Mouse (Mus musculus): ENCODE measurements around the gene Mt3. TPM values are rescaled to one million over a fixed set of nuclear protein-coding genes. Genes with fewer than 3 reads are reported as not detected.

Gene Mt3
- polyA plus RNA-seq, 1 experiment: 1.9 TPM

DNA sequence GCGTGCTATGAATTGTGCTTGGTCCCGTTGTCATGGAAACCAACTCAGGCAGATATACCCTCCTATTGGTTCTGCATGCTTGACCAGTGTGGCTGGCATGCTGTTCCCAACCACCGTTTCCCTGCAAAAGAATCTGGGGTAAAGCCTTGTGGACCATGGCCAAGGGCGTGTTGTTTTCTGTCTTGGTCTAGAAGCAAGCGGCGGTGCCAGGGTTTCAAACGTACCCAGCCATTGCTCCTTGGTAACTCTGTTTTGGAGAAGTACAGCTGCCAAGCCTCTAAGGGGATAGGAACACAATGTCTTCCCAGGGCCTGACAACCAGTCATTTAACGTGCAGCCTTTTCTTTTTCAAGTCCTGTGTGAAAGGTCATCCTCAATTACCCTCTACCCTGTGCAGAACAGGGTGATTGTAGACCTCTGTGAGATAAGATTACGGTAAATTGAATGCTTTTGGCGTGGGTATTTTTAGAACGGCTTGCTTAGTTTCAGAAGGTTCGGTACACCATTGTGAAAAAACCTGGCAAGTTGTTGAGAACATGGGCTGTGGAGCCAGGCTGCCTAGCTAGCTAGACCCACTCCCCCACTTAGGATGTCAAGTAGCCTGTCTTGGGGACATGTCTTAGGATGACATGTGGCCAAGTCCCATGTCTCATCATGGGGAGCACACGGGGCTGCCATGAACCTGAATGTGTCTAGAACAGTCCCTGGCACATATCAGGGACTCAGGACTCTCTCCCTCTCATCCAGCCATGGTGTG lies 37.0 kb downstream of the Mt3 start:
- Histone ChIP-seq H3K4me3 (ENCODE audit: control insufficient read depth, insufficient read depth, low read length) (no peak overlapping the region), H3K27ac (ENCODE audit: control insufficient read depth, insufficient read depth, low read length) (no peak overlapping the region), H3K27me3 (ENCODE audit: control insufficient read depth, insufficient read depth, low read length) (peaks cover 3% of the 10 kb centered on the region; the same call in 1 of the 2 replicates), H3K36me3 (ENCODE audit: control insufficient read depth, insufficient read depth, low read length) (no peaks in the 10 kb centered on the region), H3K4me1 (replicated peaks; ENCODE audit: control insufficient read depth, insufficient read depth, low read length) (peaks cover 10% of the 10 kb centered on the region)
- no peak for DNase-seq
- no peak for TF ChIP-seq POLR2A (IDR thresholded peaks at IDR 0.05; ENCODE audit: control insufficient read depth, extremely low read depth, insufficient read depth, low read length, poor library complexity)
- TF ChIP-seq CTCF (IDR thresholded peaks at IDR 0.05; ENCODE audit: borderline replicate concordance, control insufficient read depth, extremely low read depth, insufficient read depth, low read length, poor library complexity): no peak
- WGBS: 87% methylated on average over 13 of the region's 13 CpGs

- peaks cover 10% of the 10 kb centered on the region for H3K4me1 ChIP-seq (replicated peaks; ENCODE audit: control insufficient read depth, insufficient read depth, low read length)
- peak overlapping the region; percentile 24 for H3K4me3 ChIP-seq (ENCODE audit: control insufficient read depth, insufficient read depth, low read length)
- peaks cover 3% of the 10 kb centered on the region; the same call in 1 of the 2 replicates for H3K27me3 ChIP-seq (ENCODE audit: control insufficient read depth, insufficient read depth, low read length)
- TF ChIP-seq POLR2A (IDR thresholded peaks at IDR 0.05; ENCODE audit: control insufficient read depth, extremely low read depth, insufficient read depth, low read length, poor library complexity): no peak
- no peak for TF ChIP-seq CTCF (IDR thresholded peaks at IDR 0.05; ENCODE audit: borderline replicate concordance, control insufficient read depth, extremely low read depth, insufficient read depth, low read length, poor library complexity)
- H3K36me3 ChIP-seq (ENCODE audit: control insufficient read depth, insufficient read depth, low read length): no peaks in the 10 kb centered on the region
- DNase-seq: peak; percentile 74
- WGBS: 6% methylated on average over 21 of the region's 21 CpGs
- no peak overlapping the region for H3K27ac ChIP-seq (ENCODE audit: control insufficient read depth, insufficient read depth, low read length)
Measured at GRCm38 (mm10) chr8:94191101-94191691, 38.8 kb downstream of the Mt3 start.

- no peak overlapping the region for H3K4me3 ChIP-seq (ENCODE audit: control insufficient read depth, insufficient read depth, low read length)
- no peaks in the 10 kb centered on the region for H3K36me3 ChIP-seq (ENCODE audit: control insufficient read depth, insufficient read depth, low read length)
- no peaks in the 10 kb centered on the region; the same call in 1 of the 2 replicates for H3K27me3 ChIP-seq (ENCODE audit: control insufficient read depth, insufficient read depth, low read length)
- TF ChIP-seq POLR2A (IDR thresholded peaks at IDR 0.05; ENCODE audit: control insufficient read depth, extremely low read depth, insufficient read depth, low read length, poor library complexity) (no peak), CTCF (IDR thresholded peaks at IDR 0.05; ENCODE audit: borderline replicate concordance, control insufficient read depth, extremely low read depth, insufficient read depth, low read length, poor library complexity) (no peak)
- no peak for DNase-seq
- WGBS: 89% methylated on average over 1 of the region's 1 CpGs
- peaks cover 5% of the 10 kb centered on the region for H3K4me1 ChIP-seq (replicated peaks; ENCODE audit: control insufficient read depth, insufficient read depth, low read length)
- no peak overlapping the region for H3K27ac ChIP-seq (ENCODE audit: control insufficient read depth, insufficient read depth, low read length)
Measured at GRCm38 (mm10) chr8:94192926-94193325, 40.5 kb downstream of the Mt3 start.

DNA sequence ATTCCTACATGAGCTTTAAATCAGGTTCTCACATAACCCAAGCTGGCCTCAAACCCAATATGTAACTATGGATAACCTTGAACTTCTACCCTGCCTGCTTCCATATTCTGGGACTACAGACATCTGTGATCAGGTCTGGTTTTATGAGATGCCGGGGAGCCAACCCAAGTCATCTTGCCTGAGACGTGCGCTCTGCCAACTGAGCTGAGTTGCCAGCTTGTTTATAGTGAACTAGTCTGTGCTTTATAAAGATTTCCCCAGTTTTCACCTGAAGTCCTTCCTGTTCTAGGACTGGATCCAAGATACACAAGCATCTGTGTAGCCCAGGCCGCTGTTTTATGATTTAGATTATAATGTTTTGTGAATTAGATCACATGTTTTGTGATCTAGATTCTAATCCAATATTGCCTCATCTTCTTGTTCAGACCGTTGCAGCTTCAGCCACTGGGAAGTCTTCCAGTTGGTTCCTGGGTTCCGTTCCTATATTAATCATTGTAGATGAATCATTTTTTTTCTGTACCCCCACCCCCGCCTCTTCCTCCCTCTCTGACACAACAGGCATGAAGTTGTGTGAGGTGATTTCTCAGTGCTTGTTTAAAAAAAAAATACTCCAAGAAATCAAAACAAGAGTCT lies 42.3 kb downstream of the Mt3 start:
- no peaks in the 10 kb centered on the region for H3K36me3 ChIP-seq (ENCODE audit: control insufficient read depth, insufficient read depth, low read length)
- TF ChIP-seq CTCF (IDR thresholded peaks at IDR 0.05; ENCODE audit: borderline replicate concordance, control insufficient read depth, extremely low read depth, insufficient read depth, low read length, poor library complexity) (no peak), POLR2A (IDR thresholded peaks at IDR 0.05; ENCODE audit: control insufficient read depth, extremely low read depth, insufficient read depth, low read length, poor library complexity) (no peak)
- peaks cover 5% of the 10 kb centered on the region for H3K4me1 ChIP-seq (replicated peaks; ENCODE audit: control insufficient read depth, insufficient read depth, low read length)
- H3K27ac ChIP-seq (ENCODE audit: control insufficient read depth, insufficient read depth, low read length): no peak overlapping the region
- no peaks in the 10 kb centered on the region; the same call in 1 of the 2 replicates for H3K27me3 ChIP-seq (ENCODE audit: control insufficient read depth, insufficient read depth, low read length)
- DNase-seq: no peak
- WGBS: 92% methylated on average over 7 of the region's 7 CpGs
- no peak overlapping the region for H3K4me3 ChIP-seq (ENCODE audit: control insufficient read depth, insufficient read depth, low read length)

DNA sequence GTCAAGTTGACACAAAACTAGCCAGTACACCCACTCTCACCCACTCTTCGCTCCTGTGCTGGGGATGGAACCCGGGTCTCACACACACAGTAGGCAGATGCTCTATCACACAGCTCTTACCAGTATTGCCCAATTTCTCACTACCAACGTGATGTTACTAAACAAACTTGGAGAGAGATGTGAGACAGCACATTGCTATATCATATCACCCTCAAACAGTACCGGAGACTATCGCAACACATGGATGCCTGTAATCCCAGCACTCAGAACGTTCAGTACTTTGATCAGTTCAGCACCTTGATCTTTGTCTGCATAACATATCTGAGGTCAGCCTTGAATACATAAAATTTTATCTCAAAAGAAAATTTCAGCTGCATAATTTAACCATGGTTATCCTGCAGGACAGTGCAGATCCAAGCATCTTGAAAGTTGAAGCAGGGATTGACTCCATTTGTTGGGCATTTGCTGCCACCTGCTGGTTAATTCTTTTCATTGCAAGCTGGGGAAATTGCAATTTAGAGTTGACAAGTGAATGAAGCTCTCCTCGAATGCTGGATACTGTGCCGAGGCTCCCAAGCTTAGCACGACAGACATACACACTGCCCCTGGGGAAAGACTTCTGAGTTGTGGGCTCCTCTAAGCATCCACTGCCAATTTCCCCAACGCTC lies 46.9 kb downstream of the Mt3 start:
- DNase-seq: peak; percentile 53
- Histone ChIP-seq H3K4me1 (replicated peaks; ENCODE audit: control insufficient read depth, insufficient read depth, low read length) (no peaks in the 10 kb centered on the region), H3K27me3 (ENCODE audit: control insufficient read depth, insufficient read depth, low read length) (no peaks in the 10 kb centered on the region; the same call in 1 of the 2 replicates), H3K36me3 (ENCODE audit: control insufficient read depth, insufficient read depth, low read length) (no peaks in the 10 kb centered on the region), H3K27ac (ENCODE audit: control insufficient read depth, insufficient read depth, low read length) (no peak overlapping the region), H3K4me3 (ENCODE audit: control insufficient read depth, insufficient read depth, low read length) (no peak overlapping the region)
- no peak for TF ChIP-seq CTCF (IDR thresholded peaks at IDR 0.05; ENCODE audit: borderline replicate concordance, control insufficient read depth, extremely low read depth, insufficient read depth, low read length, poor library complexity)
- no peak for TF ChIP-seq POLR2A (IDR thresholded peaks at IDR 0.05; ENCODE audit: control insufficient read depth, extremely low read depth, insufficient read depth, low read length, poor library complexity)
- WGBS: 46% methylated on average over 10 of the region's 10 CpGs

Other genes with a start within 250 kb of the Mt3 start
- gene Amfr, start 139.8 kb upstream of the Mt3 start, polyA plus RNA-seq (2012; rRNA removed): 101 and 112 TPM in 2 replicates
- 67.4 and 98.3 TPM in 2 replicates for gene Nudt21, start 115.6 kb upstream of the Mt3 start, polyA plus RNA-seq (2012; rRNA removed)
- 8.8 and 9.0 TPM in 2 replicates for gene Ogfod1, start 115.4 kb upstream of the Mt3 start, polyA plus RNA-seq (2012; rRNA removed)
- gene Bbs2, start 53.7 kb upstream of the Mt3 start, polyA plus RNA-seq (2012; rRNA removed): 7.5 and 13.0 TPM in 2 replicates
- gene Mt4, start 15.4 kb upstream of the Mt3 start, polyA plus RNA-seq (2012; rRNA removed): 6.5 and 12.1 TPM in 2 replicates
- 16.2 and 21.0 TPM in 2 replicates for gene Mt2, start 20.1 kb downstream of the Mt3 start, polyA plus RNA-seq (2012; rRNA removed)
- gene Mt1, start 26.5 kb downstream of the Mt3 start, polyA plus RNA-seq (2012; rRNA removed): 155 and 260 TPM in 2 replicates
- 28.1 and 28.2 TPM in 2 replicates for gene Nup93, start 62.0 kb downstream of the Mt3 start, polyA plus RNA-seq (2012; rRNA removed)
- gene Slc12a3, start 176.6 kb downstream of the Mt3 start, polyA plus RNA-seq (2012; rRNA removed): 1.3 TPM in 2 replicates
- gene Herpud1, start 233.8 kb downstream of the Mt3 start, polyA plus RNA-seq (2012; rRNA removed): 198 and 218 TPM in 2 replicates

Measured in thymus, adult 2 months (tissue).